Mouse (Mus musculus) heart, adult 2 months (tissue): ENCODE data around the gene Tcn2.

Experiments
- CTCF ChIP-seq: fragments of 200-600 bp; IDR thresholded peaks from 2 replicates; pipeline ENCODE4 v1.8.1; 2022; ENCODE audit warnings: antibody characterized with exemption, mild to moderate bottlenecking, moderate library complexity
- EP300 ChIP-seq: fragments of 200-500 bp; IDR thresholded peaks from 2 replicates; pipeline ENCODE4 v1.6.1; 2011; ENCODE audit warnings: low read depth, low read length, control low read depth; ENCODE audit not compliant: insufficient read depth
- POLR2A ChIP-seq: fragments of 200-500 bp; IDR thresholded peaks from 2 replicates; pipeline ENCODE4 v1.6.1; 2011; ENCODE audit warnings: mild to moderate bottlenecking, low read depth, low read length, control low read depth; ENCODE audit not compliant: insufficient read depth

GRCm38 (mm10) chr11:3937321-3937874 lies 5.4 kb upstream of the Tcn2 start:
- TF ChIP-seq CTCF, result no peak
- no peak for TF ChIP-seq POLR2A
- TF ChIP-seq EP300, result no peak
